Mouse (Mus musculus) brain, embryonic 14.5 days (tissue): ENCODE results near the gene Dgkg. TPM values are rescaled to one million over a fixed set of nuclear protein-coding genes. Genes with fewer than 3 reads are reported as not detected.

Experiments used
- DNase-seq: peaks from one replicate; pipeline ENCODE4 v3.0.0-alpha.2; 2011; ENCODE audit warnings: low read depth
- CTCF ChIP-seq: fragments of 200-500 bp; IDR thresholded peaks from 2 replicates; pipeline ENCODE4 v1.5.1; 2012; ENCODE audit warnings: inconsistent platforms, mild to moderate bottlenecking, moderate library complexity, borderline replicate concordance; ENCODE audit not compliant: insufficient read depth, insufficient read length; ENCODE audit errors: extremely low read depth
- POLR2A ChIP-seq: fragments of 200-500 bp; IDR thresholded peaks from 2 replicates; pipeline ENCODE4 v1.6.1; 2012; ENCODE audit warnings: mild to moderate bottlenecking, inconsistent platforms, borderline replicate concordance; ENCODE audit not compliant: poor library complexity, insufficient read depth, insufficient read length, severe bottlenecking; ENCODE audit errors: extremely low read depth
- polyA plus RNA-seq: library from polyadenylated mRNA; depleted of rRNA; stranded (reverse); fragments of >200 nt; gene quantifications from 2 replicates; pipeline ENCODE4 v1.2.3, GENCODE M21; 2012; rRNA removed

The Dgkg gene
- polyA plus RNA-seq, 1 experiment = 0.36 TPM

GRCm38 (mm10) chr16:22426866-22427265, 230.2 kb downstream of the Dgkg start:
- no peak for DNase-seq

GRCm38 (mm10) chr16:22422256-22422655, 234.8 kb downstream of the Dgkg start:
- TF ChIP-seq CTCF (no peak), POLR2A (no peak)
- no peak for DNase-seq

More at GRCm38 (mm10) chr16:22426866-22427265, 230.2 kb downstream of the Dgkg start:
- no peak for TF ChIP-seq POLR2A
- no peak for TF ChIP-seq CTCF

Other genes with a start within 250 kb of the Dgkg start
- gene Etv5, start 217.5 kb downstream of the Dgkg start, polyA plus RNA-seq = 19.1 and 20.6 TPM in 2 replicates
- gene Crygs, start 154.4 kb upstream of the Dgkg start, polyA plus RNA-seq = not detected in 2 replicates
- 18.8 and 22.0 TPM in 2 replicates for gene Tbccd1, start 200.4 kb upstream of the Dgkg start, polyA plus RNA-seq
- gene Dnajb11, start 200.6 kb upstream of the Dgkg start, polyA plus RNA-seq = 33.3 and 41.4 TPM in 2 replicates
- gene Ahsg, start 234.1 kb upstream of the Dgkg start, polyA plus RNA-seq = 0.24 and 0.44 TPM in 2 replicates